Mouse (Mus musculus): ENCODE results near the gene Sez6. TPM values are rescaled to one million over a fixed set of nuclear protein-coding genes. Genes with fewer than 3 reads are reported as not detected.

Gene Sez6
- polyA plus RNA-seq (2012; rRNA removed), result 138 and 161 TPM in 2 replicates

GRCm38 (mm10) chr11:77930751-77931540 is at the start of gene Sez6:
Gene Sez6, plus strand, starts transcription at chr11:77930800.

GRCm38 (mm10) chr11:77893787-77894718 is 36.5 kb upstream of the Sez6 start, which contains the start of gene Pipox:
Gene Pipox, minus strand, starts transcription at chr11:77894096.

DNA sequence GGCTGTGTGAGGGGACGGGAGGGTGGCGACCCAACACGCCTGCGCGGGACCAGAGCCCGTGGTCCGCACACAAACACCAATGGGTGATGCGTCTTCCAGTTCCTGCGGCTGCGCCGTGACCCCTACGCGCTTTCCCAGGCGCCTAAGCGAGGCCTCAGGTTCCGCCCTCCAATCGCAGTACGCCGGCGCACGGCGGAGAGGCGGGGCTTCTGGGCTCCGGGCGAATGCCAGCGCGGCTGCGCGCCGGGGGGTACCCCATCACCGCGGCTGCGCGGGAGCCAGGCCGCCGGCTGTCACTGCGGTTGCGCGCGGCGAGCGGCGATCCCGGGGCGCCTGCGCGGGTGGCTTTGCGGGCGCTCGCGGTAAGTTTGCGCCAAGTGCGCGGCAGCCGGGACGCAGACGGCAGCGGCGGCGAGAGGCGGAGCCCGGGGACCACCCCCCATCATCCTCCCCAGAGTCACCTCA is 51.9 kb downstream of the Sez6 start, which contains the start of gene Phf12:
TSS of gene Phf12 (plus strand) at position 314 of the 465 bp plus-strand sequence.

Other genes starting within 250 kb of the Sez6 start
- 14.4 and 15.0 TPM in 2 replicates for gene Nufip2, start 244.6 kb upstream of the Sez6 start, polyA plus RNA-seq (2012; rRNA removed)
- gene Cryba1, start 205.5 kb upstream of the Sez6 start, polyA plus RNA-seq (2012; rRNA removed), result 0.11 and 0.28 TPM in 2 replicates
- 34.0 and 41.8 TPM in 2 replicates for gene Myo18a, start 167.6 kb upstream of the Sez6 start, polyA plus RNA-seq (2012; rRNA removed)
- gene Gm10277, start 143.1 kb upstream of the Sez6 start, polyA plus RNA-seq (2012; rRNA removed), result not detected in 2 replicates
- gene Pipox, start 36.7 kb upstream of the Sez6 start, polyA plus RNA-seq (2012; rRNA removed), result 9.2 and 9.3 TPM in 2 replicates
- 48.9 and 50.9 TPM in 2 replicates for gene Phf12, start 52.0 kb downstream of the Sez6 start, polyA plus RNA-seq (2012; rRNA removed)
- 33.6 and 35.9 TPM in 2 replicates for gene Dhrs13, start 101.5 kb downstream of the Sez6 start, polyA plus RNA-seq (2012; rRNA removed)
- gene Flot2, start 107.1 kb downstream of the Sez6 start, polyA plus RNA-seq (2012; rRNA removed), result 123 TPM in 2 replicates
- gene Eral1, start 149.6 kb downstream of the Sez6 start, polyA plus RNA-seq (2012; rRNA removed), result 29.6 and 30.0 TPM in 2 replicates
- 13.8 and 15.8 TPM in 2 replicates for gene Fam222b, start 163.9 kb downstream of the Sez6 start, polyA plus RNA-seq (2012; rRNA removed)
- gene Traf4, start 234.8 kb downstream of the Sez6 start, polyA plus RNA-seq (2012; rRNA removed), result 141 and 143 TPM in 2 replicates
- gene Nek8, start 245.9 kb downstream of the Sez6 start, polyA plus RNA-seq (2012; rRNA removed), result 9.7 and 10.5 TPM in 2 replicates
- 25.7 and 26.5 TPM in 2 replicates for gene Tlcd1, start 245.9 kb downstream of the Sez6 start, polyA plus RNA-seq (2012; rRNA removed)

Measured in central nervous system, embryonic 18 days (tissue).